Mouse (Mus musculus) small intestine, adult 2 months (tissue): Measurements from ENCODE around the gene Kat7.

Experiments used
- CTCF ChIP-seq: fragments of 200-500 bp; IDR thresholded peaks from 2 replicates; pipeline ENCODE4 v1.5.1; 2012; ENCODE audit warnings: low read depth, mild to moderate bottlenecking, control low read depth, inconsistent platforms, low read length, moderate library complexity, mixed read lengths; ENCODE audit not compliant: insufficient replicate concordance, insufficient read length; ENCODE audit errors: extremely low read depth
- POLR2A ChIP-seq: fragments of 200-500 bp; IDR thresholded peaks from 2 replicates; pipeline ENCODE4 v1.6.1; 2012; ENCODE audit warnings: low read depth, mild to moderate bottlenecking, control low read depth, inconsistent platforms, low read length, moderate library complexity

GRCm38 (mm10) chr11:95354228-95354944 is 44.3 kb upstream of the Kat7 start:
- TF ChIP-seq CTCF (no peak), POLR2A (no peak)
